Mouse (Mus musculus) liver, embryonic 14 days (tissue): ENCODE measurements around the gene Kazald1. TPM values are rescaled to one million over a fixed set of nuclear protein-coding genes. Genes with fewer than 3 reads are reported as not detected.

Experiments used
- polyA plus RNA-seq: library from polyadenylated mRNA; depleted of rRNA; stranded (reverse); fragments of >200 nt; gene quantifications from 2 replicates; pipeline ENCODE4 v1.2.3, GENCODE M21; 2012; rRNA removed

Gene Kazald1
- 0.14 and 0.20 TPM in 2 replicates for polyA plus RNA-seq

DNA sequence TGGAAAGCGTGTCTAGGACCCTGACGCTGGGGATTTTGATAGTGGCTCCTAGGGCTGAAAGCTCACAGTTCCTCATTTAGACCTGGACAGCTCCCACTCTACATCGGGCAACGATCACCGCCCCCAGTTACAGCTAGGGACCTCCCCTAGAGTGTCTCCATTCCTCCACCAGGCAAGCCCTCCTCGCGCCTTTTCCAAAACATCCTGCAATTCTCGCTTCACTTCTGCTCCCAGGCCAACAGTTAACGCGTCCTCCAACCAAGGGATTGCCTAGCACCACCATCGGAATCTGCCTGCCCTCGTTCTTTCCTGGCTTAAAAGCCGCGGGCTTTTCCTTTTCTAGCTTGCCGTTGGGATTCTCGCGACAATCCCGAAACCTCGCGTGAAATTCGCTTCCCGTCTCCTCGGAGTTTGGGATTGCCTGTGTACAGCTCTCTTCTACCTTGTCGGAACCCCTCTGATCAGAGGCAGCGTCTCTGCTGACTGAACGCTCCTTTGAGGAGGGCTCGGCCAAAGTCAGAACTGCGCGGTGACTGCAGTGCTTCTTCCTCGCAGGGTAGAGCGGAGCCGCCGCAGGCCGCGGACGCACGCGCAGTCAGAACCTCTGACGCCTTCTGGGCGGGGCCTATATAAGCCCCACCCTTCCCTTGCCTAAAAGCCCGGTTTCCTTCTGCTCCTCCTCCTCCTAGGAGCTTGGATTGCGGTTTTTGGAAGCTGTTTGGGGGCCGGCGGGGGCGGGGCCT, at the start of gene Kazald1:
Kazald1 (plus strand) TSS at position 662 of the 743 bp plus-strand sequence.

DNA sequence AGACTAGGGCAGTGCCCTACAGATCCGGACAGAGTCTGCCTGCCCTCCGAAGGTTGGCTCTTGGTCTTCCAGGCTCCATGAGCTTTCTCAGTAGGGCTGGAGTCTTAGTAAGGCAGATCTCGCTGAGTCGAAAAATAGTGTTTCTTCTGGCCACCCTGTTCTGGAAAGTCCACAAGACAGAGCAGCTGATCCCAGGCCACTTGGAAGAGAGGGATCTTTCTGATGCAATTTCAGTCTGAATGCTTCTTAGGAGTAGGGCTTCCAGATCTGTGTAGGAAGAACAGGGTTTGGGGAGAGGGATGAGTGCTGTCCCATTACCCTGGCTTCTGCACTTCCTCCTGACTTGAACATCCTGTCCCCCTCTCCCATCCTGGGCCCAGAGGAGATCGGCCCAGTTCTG, 29.4 kb upstream of the Kazald1 start, which contains the start of gene Pdzd7:
Pdzd7 (minus strand) TSS at position 67 of the 400 bp plus-strand sequence.

GRCm38 (mm10) chr19:45047417-45047934, 27.6 kb upstream of the Kazald1 start, which contains the start of gene Sfxn3:
Gene Sfxn3 (plus strand): TSS chr19:45047503.

Other genes starting within 250 kb of the Kazald1 start
- 9.6 and 10.8 TPM in 2 replicates for gene Slf2, start 144.1 kb upstream of the Kazald1 start, polyA plus RNA-seq
- gene Sema4g, start 86.1 kb upstream of the Kazald1 start, polyA plus RNA-seq = 20.1 and 24.8 TPM in 2 replicates
- 7.4 and 7.7 TPM in 2 replicates for gene Twnk, start 69.6 kb upstream of the Kazald1 start, polyA plus RNA-seq
- gene Mrpl43, start 68.8 kb upstream of the Kazald1 start, polyA plus RNA-seq = 25.5 and 27.2 TPM in 2 replicates
- gene Lzts2, start 60.8 kb upstream of the Kazald1 start, polyA plus RNA-seq = 4.5 and 4.6 TPM in 2 replicates
- gene Pdzd7, start 29.5 kb upstream of the Kazald1 start, polyA plus RNA-seq = 0.02 and 0.03 TPM in 2 replicates
- gene Sfxn3, start 27.7 kb upstream of the Kazald1 start, polyA plus RNA-seq = 2.1 TPM in 2 replicates
- gene Tlx1, start 75.4 kb downstream of the Kazald1 start, polyA plus RNA-seq = 0.05 TPM in 1 of 2 replicates, not detected in the other
- 0.03 TPM in 1 of 2 replicates, not detected in the other for gene Lbx1, start 160.6 kb downstream of the Kazald1 start, polyA plus RNA-seq